Mouse (Mus musculus): ENCODE data around the gene Eif1. TPM values are rescaled to one million over a fixed set of nuclear protein-coding genes. Genes with fewer than 3 reads are reported as not detected.

Eif1 gene
- polyA plus RNA-seq (2017; shearing (Covaris generic)), result 4,878 TPM

DNA sequence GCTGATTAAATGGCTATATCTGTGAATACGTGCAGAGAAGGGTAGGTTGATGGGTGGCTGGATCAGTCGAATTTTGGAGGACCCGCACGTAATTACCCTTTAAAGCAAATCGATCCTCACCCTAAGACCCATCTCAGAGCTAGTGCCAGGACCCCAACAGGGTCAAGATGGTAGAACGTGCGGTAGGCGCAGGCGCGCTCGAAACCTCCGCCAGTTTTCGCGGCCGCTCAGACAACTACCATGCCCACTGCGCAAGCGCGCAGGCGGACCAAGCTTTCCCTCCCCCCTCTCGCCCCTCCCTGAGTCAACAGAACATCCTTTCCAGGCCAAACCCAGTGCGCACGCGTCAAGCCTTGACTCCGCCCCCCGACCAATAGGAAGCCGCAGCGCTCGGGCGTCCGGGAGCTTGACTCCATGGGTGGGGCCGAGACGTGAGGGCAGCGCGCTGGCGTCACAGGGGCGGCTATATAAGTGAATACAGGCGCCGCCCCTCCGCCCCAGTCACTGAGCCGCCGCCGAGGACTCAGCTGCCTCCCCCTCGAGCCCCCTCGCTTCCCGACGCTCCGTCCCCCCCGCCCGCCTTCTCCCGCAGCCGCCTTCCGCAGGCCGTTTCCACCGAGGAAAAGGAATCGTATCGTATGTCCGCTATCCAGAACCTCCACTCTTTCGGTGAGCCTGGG lies at the start of gene Eif1:
TSS of gene Eif1 (plus strand) at position 394 of the 680 bp plus-strand sequence.

DNA sequence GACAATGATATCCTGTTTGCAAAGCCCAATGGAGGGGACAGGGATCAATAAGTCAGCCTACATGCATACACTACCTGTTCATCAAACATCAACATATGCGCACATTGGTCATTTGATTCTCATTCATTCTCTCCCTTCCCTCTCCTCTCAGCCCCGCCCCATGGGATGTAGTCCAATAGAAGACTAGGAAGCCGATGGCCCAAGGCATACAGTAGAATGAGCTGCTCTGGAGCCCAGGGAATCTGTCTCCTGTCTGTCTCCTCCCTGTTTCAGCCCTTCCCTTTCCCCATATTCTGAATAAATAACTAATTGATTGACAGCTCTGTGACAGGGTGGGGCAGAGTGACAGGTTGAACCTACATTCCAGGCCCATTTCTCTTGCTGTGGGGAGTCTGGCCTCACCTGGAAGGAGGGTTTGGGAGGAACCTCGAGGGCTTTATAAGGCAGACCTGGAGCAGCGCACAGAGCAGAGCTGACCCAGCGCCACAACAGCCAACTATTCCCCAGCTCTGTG lies 14.3 kb downstream of the Eif1 start, which contains the start of gene Gast:
TSS of gene Gast (plus strand) at position 464 of the 514 bp plus-strand sequence.

DNA sequence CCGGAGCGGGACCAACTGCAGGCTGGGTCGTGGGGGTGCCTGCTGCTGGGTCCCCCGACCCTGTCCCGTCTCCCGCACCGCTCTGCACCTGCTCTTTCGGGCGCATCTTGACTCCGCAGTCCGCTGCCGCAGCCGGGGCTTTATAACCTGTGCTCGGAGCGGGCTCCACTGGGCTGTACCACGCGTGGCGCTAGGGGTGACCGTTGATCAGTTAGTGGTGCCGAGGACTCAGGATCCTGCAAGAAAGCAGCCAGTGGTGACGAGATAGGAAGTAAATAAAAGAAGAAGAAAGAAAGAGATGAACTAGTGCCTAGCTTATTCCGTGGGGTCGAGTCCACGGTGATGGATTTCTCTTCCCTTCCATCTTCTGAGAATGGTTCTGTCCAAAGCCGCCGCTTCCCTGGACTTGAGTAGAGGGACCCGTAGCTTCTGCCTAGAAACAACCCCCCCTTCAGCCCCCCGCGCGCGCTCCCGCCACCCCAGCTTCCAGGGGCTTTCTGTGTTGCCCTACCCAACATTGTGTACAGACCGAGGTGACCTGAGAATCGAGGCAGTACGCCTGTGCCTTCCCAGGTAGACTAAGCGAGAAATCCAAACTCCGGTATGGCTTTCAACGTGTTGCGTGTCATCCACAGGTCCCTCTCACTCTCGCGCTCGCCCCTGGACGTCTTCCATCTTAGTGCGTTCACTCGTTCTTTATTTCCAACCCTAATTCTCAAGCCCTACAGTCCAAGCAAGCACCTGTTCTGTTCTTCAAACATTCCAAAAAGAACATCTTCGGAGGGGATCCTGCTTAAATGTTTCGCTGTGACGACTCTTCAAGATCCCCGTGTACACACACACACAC lies 36.5 kb downstream of the Eif1 start, which contains the start of gene Hap1:
TSS of gene Hap1 (minus strand) at position 157 of the 847 bp plus-strand sequence.

Other genes with a start within 250 kb of the Eif1 start
- gene Krt32, start 231.7 kb upstream of the Eif1 start, polyA plus RNA-seq (2017; shearing (Covaris generic)), result not detected
- not detected for gene Krt35, start 223.6 kb upstream of the Eif1 start, polyA plus RNA-seq (2017; shearing (Covaris generic))
- not detected for gene Krt36, start 214.3 kb upstream of the Eif1 start, polyA plus RNA-seq (2017; shearing (Covaris generic))
- gene Krt13, start 198.3 kb upstream of the Eif1 start, polyA plus RNA-seq (2017; shearing (Covaris generic)), result not detected
- not detected for gene Krt15, start 184.0 kb upstream of the Eif1 start, polyA plus RNA-seq (2017; shearing (Covaris generic))
- gene Krt19, start 171.2 kb upstream of the Eif1 start, polyA plus RNA-seq (2017; shearing (Covaris generic)), result not detected
- gene Krt9, start 126.6 kb upstream of the Eif1 start, polyA plus RNA-seq (2017; shearing (Covaris generic)), result not detected
- gene Krt14, start 112.3 kb upstream of the Eif1 start, polyA plus RNA-seq (2017; shearing (Covaris generic)), result not detected
- gene Krt16, start 71.0 kb upstream of the Eif1 start, polyA plus RNA-seq (2017; shearing (Covaris generic)), result not detected
- gene Krt17, start 58.9 kb upstream of the Eif1 start, polyA plus RNA-seq (2017; shearing (Covaris generic)), result not detected
- gene Krt42, start 50.0 kb upstream of the Eif1 start, polyA plus RNA-seq (2017; shearing (Covaris generic)), result not detected
- not detected for gene Gast, start 14.5 kb downstream of the Eif1 start, polyA plus RNA-seq (2017; shearing (Covaris generic))
- not detected for gene Hap1, start 36.2 kb downstream of the Eif1 start, polyA plus RNA-seq (2017; shearing (Covaris generic))
- 7.5 TPM for gene Jup, start 77.9 kb downstream of the Eif1 start, polyA plus RNA-seq (2017; shearing (Covaris generic))
- gene P3h4, start 95.0 kb downstream of the Eif1 start, polyA plus RNA-seq (2017; shearing (Covaris generic)), result not detected
- not detected for gene Fkbp10, start 95.8 kb downstream of the Eif1 start, polyA plus RNA-seq (2017; shearing (Covaris generic))
- 116 TPM for gene Nt5c3b, start 121.9 kb downstream of the Eif1 start, polyA plus RNA-seq (2017; shearing (Covaris generic))
- not detected for gene Klhl10, start 122.0 kb downstream of the Eif1 start, polyA plus RNA-seq (2017; shearing (Covaris generic))
- 7.8 TPM for gene Klhl11, start 152.9 kb downstream of the Eif1 start, polyA plus RNA-seq (2017; shearing (Covaris generic))
- 165 TPM for gene Acly, start 208.1 kb downstream of the Eif1 start, polyA plus RNA-seq (2017; shearing (Covaris generic))
- 0.16 TPM for gene Ttc25, start 225.7 kb downstream of the Eif1 start, polyA plus RNA-seq (2017; shearing (Covaris generic))

All from naive thymus-derived CD4-positive, alpha-beta T cell, adult 5 months (primary cell).